Mouse (Mus musculus): ENCODE results near the gene Gm7233. TPM values are rescaled to one million over a fixed set of nuclear protein-coding genes. Genes with fewer than 3 reads are reported as not detected.
"Not testable (repeated sequence)": the region's sequence is repeated elsewhere in the genome, so short reads cannot be mapped to it uniquely, and the experiment has no call there.

Gene Gm7233
- not detected in 2 replicates for polyA plus RNA-seq (2016; fragmentation: Nextera tagmentation; extraction: Ambion mirVana)

DNA sequence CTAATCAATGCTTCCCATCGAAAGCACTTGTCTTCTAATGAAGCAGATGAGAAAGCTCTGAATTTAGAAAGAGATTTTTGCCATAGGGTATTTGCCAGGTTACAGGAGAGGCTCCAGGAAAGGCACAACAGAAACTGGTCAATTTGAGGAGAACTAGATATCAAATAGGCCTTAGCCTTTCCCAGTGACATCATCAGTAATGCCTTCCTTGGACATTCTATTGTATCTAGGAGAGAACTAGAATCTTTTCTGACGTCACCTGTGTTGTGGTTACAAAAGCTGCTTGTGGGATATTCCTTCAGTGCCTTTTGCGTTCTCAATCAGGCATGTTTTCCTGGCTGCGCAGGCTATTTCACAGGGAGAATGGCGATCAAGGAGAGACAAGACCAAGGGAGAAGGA is at the start of gene Gm7233:
TSS of gene Gm7233 (plus strand) at position 301 of the 400 bp plus-strand sequence.
- WGBS: 82% methylated on average over 5 of the region's 5 CpGs
- not testable (repeated sequence) for DNase-seq (ENCODE audit: low spot score); H3K9me3 ChIP-seq; H3K27ac ChIP-seq; H3K36me3 ChIP-seq; H3K27me3 ChIP-seq (ENCODE audit: insufficient read depth, poor library complexity, severe bottlenecking); H3K4me1 ChIP-seq (replicated peaks); H3K4me3 ChIP-seq

GRCm38 (mm10) chr14:43167189-43167588 is 12.5 kb upstream of the Gm7233 start:
- 77% methylated on average over 4 of the region's 4 CpGs for WGBS
- not testable (repeated sequence) for H3K4me3 ChIP-seq; H3K36me3 ChIP-seq; H3K27me3 ChIP-seq (ENCODE audit: insufficient read depth, poor library complexity, severe bottlenecking); H3K4me1 ChIP-seq (replicated peaks); DNase-seq (ENCODE audit: low spot score); H3K9me3 ChIP-seq; H3K27ac ChIP-seq

DNA sequence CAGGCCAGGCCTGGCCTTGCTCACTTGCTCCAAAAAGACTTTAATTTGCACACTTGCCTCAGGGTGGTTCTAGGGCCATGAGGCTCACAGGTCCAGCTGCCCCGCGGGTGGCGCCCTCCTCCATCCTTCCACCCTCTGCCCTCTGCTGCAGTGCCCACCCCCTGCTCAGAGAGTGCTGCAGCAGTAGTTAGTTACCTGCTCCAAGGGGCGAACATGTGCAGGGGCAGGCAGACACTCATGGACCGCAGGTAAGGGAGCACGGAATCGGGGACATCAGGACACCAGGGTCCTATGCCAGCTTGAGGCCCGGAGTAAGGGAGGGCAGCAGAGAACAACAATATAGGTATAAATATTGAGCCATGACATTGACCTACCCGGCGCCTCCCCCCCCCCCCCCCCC is 11.7 kb upstream of the Gm7233 start:
- not testable (repeated sequence) for H3K27me3 ChIP-seq (ENCODE audit: insufficient read depth, poor library complexity, severe bottlenecking); H3K9me3 ChIP-seq; H3K4me3 ChIP-seq; H3K27ac ChIP-seq; H3K36me3 ChIP-seq; DNase-seq (ENCODE audit: low spot score); H3K4me1 ChIP-seq (replicated peaks)
- no CpG with 5 or more reads among the region's 10 CpGs for WGBS

GRCm38 (mm10) chr14:43168573-43169170 is 11.0 kb upstream of the Gm7233 start:
- H3K27ac ChIP-seq; H3K9me3 ChIP-seq; H3K4me1 ChIP-seq (replicated peaks); H3K36me3 ChIP-seq; H3K27me3 ChIP-seq (ENCODE audit: insufficient read depth, poor library complexity, severe bottlenecking); DNase-seq (ENCODE audit: low spot score); H3K4me3 ChIP-seq: not testable (repeated sequence)
- WGBS: 14% methylated on average over 1 of the region's 10 CpGs

DNA sequence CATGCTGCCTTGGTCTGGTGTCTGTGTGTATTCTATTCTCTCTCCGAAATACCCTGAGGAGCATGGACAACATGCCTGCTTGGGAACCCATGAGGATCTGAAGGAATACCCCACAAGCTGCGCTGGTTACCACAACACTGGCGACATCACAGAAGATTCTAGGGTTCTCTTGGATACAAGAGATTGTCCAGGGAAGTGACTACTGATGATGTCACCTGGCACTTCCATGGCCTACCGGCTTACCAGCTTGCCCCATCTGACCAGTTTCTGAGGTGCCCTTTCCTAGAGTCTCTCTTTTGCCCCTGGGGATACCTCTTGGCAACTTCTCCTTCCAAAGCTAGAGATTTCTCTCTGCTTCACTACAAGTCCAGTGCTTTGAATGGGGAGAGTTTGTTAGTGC is 55.5 kb downstream of the Gm7233 start, which contains the start of gene Gm8122:
TSS of gene Gm8122 (minus strand) at position 101 of the 400 bp plus-strand sequence.
- H3K36me3 ChIP-seq; H3K4me3 ChIP-seq; H3K27me3 ChIP-seq (ENCODE audit: insufficient read depth, poor library complexity, severe bottlenecking); H3K4me1 ChIP-seq (replicated peaks); H3K27ac ChIP-seq; DNase-seq (ENCODE audit: low spot score); H3K9me3 ChIP-seq: not testable (repeated sequence)
- WGBS: 92% methylated on average over 4 of the region's 4 CpGs

Other genes with a start within 250 kb of the Gm7233 start
- not detected in 2 replicates for gene Gm8082, start 186.2 kb upstream of the Gm7233 start, polyA plus RNA-seq (2016; fragmentation: Nextera tagmentation; extraction: Ambion mirVana)
- not detected in 2 replicates for gene Gm10376, start 164.2 kb upstream of the Gm7233 start, polyA plus RNA-seq (2016; fragmentation: Nextera tagmentation; extraction: Ambion mirVana)
- not detected in 2 replicates for gene Gm8094, start 103.2 kb upstream of the Gm7233 start, polyA plus RNA-seq (2016; fragmentation: Nextera tagmentation; extraction: Ambion mirVana)
- not detected in 2 replicates for gene Gm8104, start 79.3 kb upstream of the Gm7233 start, polyA plus RNA-seq (2016; fragmentation: Nextera tagmentation; extraction: Ambion mirVana)
- gene Gm8122, start 55.4 kb downstream of the Gm7233 start, polyA plus RNA-seq (2016; fragmentation: Nextera tagmentation; extraction: Ambion mirVana): not detected in 2 replicates
- gene Gm8126, start 78.8 kb downstream of the Gm7233 start, polyA plus RNA-seq (2016; fragmentation: Nextera tagmentation; extraction: Ambion mirVana): not detected in 2 replicates
- gene Gm9732, start 95.2 kb downstream of the Gm7233 start, polyA plus RNA-seq (2016; fragmentation: Nextera tagmentation; extraction: Ambion mirVana): not detected in 2 replicates
- not detected in 2 replicates for gene Gm8127, start 114.0 kb downstream of the Gm7233 start, polyA plus RNA-seq (2016; fragmentation: Nextera tagmentation; extraction: Ambion mirVana)
- not detected in 2 replicates for gene 1700001F09Rik, start 167.9 kb downstream of the Gm7233 start, polyA plus RNA-seq (2016; fragmentation: Nextera tagmentation; extraction: Ambion mirVana)
- not detected in 2 replicates for gene Gm8138, start 236.5 kb downstream of the Gm7233 start, polyA plus RNA-seq (2016; fragmentation: Nextera tagmentation; extraction: Ambion mirVana)

All from hindbrain, embryonic 10.5 days (tissue).